Mouse (Mus musculus) erythroblast, embryonic 14.5 days (primary cell): ENCODE measurements at regions not wholly inside any gene's neighbourhood (a gene's known extent, or its start where the extent isn't known, plus 50 kb on each side); places are given as distances from the start of the nearest gene placed in this dataset.

Experiments used
- GATA1 ChIP-seq: IDR thresholded peaks from 2 replicates; pipeline ENCODE4 v1.6.1; 2012; ENCODE audit warnings: low read length, inconsistent platforms, mixed read lengths
- TAL1 ChIP-seq: IDR thresholded peaks from 3 replicates; pipeline ENCODE4 v1.6.1; 2012; ENCODE audit warnings: low read length, inconsistent platforms, mixed read lengths

DNA sequence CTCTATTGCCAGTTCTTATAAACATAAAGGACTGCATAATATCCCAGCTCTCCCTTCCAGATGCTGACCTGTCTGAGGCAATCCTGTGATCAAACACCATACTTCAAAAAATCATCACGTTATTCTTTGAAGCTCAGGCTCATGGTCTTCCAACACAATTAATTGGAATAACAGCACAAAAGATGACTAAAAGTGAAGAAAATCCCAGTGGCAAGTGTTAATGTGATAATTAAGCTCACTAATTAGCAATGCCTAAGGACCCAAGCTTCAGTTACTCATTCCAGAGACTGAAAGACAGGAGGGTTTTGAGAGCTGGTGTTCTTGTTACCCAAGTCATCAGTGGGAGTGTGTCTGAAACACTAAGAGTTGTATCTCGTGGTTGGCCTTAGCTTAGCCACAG is 363.5 kb upstream of the Myt1l start:
- no peak for TF ChIP-seq GATA1
- TF ChIP-seq TAL1 = no peak
